Mouse (Mus musculus): ENCODE measurements at regions not wholly inside any gene's neighbourhood (a gene's known extent, or its start where the extent isn't known, plus 50 kb on each side); places are given as distances from the start of the nearest gene placed in this dataset.

GRCm38 (mm10) chr10:91546140-91546539, 365.0 kb upstream of the Tmpo start:
- Histone ChIP-seq H3K4me3 (ENCODE audit: low read depth, low read length) (no peak overlapping the region), H3K27me3 (ENCODE audit: control insufficient read depth, insufficient read depth, low read length, poor library complexity, severe bottlenecking) (no peaks in the 10 kb centered on the region), H3K9me3 (replicated peaks; ENCODE audit: control insufficient read depth, insufficient read depth, low read length, poor library complexity, severe bottlenecking) (no peaks in the 10 kb centered on the region), H3K9ac (ENCODE audit: low read depth, poor library complexity, severe bottlenecking) (no peak overlapping the region), H3K36me3 (ENCODE audit: control insufficient read depth, insufficient read depth, low read length, poor library complexity, severe bottlenecking) (no peaks in the 10 kb centered on the region), H3K4me1 (ENCODE audit: control insufficient read depth, insufficient read depth, low read length) (no peaks in the 10 kb centered on the region), H3K27ac (ENCODE audit: insufficient read depth, low read length) (no peak overlapping the region)
- TF ChIP-seq POLR2A (IDR thresholded peaks at IDR 0.05; ENCODE audit: insufficient read depth, low read length) (no peak), EP300 (IDR thresholded peaks at IDR 0.05; ENCODE audit: insufficient read depth, low read depth, low read length) (no peak), CTCF (IDR thresholded peaks at IDR 0.05; ENCODE audit: low read depth, low read length) (no peak)

GRCm38 (mm10) chr10:91545421-91545820, 364.3 kb upstream of the Tmpo start:
- Histone ChIP-seq H3K27ac (ENCODE audit: insufficient read depth, low read length) (no peak overlapping the region), H3K9ac (ENCODE audit: low read depth, poor library complexity, severe bottlenecking) (no peak overlapping the region), H3K4me1 (ENCODE audit: control insufficient read depth, insufficient read depth, low read length) (no peaks in the 10 kb centered on the region), H3K36me3 (ENCODE audit: control insufficient read depth, insufficient read depth, low read length, poor library complexity, severe bottlenecking) (no peaks in the 10 kb centered on the region), H3K27me3 (ENCODE audit: control insufficient read depth, insufficient read depth, low read length, poor library complexity, severe bottlenecking) (no peaks in the 10 kb centered on the region), H3K4me3 (ENCODE audit: low read depth, low read length) (no peak overlapping the region), H3K9me3 (replicated peaks; ENCODE audit: control insufficient read depth, insufficient read depth, low read length, poor library complexity, severe bottlenecking) (no peaks in the 10 kb centered on the region)
- TF ChIP-seq CTCF (IDR thresholded peaks at IDR 0.05; ENCODE audit: low read depth, low read length) (no peak), EP300 (IDR thresholded peaks at IDR 0.05; ENCODE audit: insufficient read depth, low read depth, low read length) (no peak), POLR2A (IDR thresholded peaks at IDR 0.05; ENCODE audit: insufficient read depth, low read length) (no peak)

DNA sequence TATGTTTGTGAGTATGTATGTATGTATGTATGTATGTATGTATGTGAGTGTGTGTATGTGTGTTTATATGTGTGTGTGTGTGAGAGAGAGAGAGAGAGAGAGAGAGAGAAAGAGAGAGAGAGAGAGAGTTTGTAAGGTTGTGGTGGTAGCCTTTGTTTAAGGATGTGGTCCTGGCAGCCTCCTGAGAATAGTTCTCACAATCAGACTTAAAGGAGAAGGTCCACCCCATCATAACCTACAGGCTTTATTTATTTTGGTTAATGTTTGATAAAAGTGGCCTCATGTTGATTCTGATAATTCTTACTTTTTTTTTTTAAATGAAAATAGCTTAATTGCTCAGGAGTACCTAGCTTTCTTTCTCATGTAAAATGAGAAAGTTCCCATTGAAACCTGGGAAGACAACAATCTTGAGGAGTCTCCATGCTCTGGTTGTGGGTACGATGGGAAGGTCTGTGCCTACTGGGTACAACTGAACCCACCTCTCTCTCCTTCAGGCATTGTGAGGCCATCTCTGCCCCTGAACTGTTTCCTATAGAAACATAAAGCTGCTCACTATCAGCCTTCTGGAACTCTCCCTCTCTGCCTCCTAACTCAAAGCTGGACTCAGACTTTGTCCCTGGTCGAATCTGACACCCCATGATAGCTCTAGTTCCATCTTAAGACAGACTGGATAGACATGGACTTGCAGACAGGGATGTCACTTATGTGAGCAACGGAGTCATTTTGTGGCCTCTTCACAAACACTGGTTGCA, 362.2 kb upstream of the Tmpo start:
- no peak for TF ChIP-seq CTCF (IDR thresholded peaks at IDR 0.05; ENCODE audit: low read depth, low read length)
- TF ChIP-seq POLR2A (IDR thresholded peaks at IDR 0.05; ENCODE audit: insufficient read depth, low read length), result no peak
- TF ChIP-seq EP300 (IDR thresholded peaks at IDR 0.05; ENCODE audit: insufficient read depth, low read depth, low read length), result no peak
- Histone ChIP-seq H3K36me3 (ENCODE audit: control insufficient read depth, insufficient read depth, low read length, poor library complexity, severe bottlenecking) (no peaks in the 10 kb centered on the region), H3K9ac (ENCODE audit: low read depth, poor library complexity, severe bottlenecking) (no peak overlapping the region), H3K4me1 (ENCODE audit: control insufficient read depth, insufficient read depth, low read length) (no peaks in the 10 kb centered on the region), H3K27me3 (ENCODE audit: control insufficient read depth, insufficient read depth, low read length, poor library complexity, severe bottlenecking) (no peaks in the 10 kb centered on the region), H3K27ac (ENCODE audit: insufficient read depth, low read length) (no peak overlapping the region), H3K9me3 (replicated peaks; ENCODE audit: control insufficient read depth, insufficient read depth, low read length, poor library complexity, severe bottlenecking) (no peaks in the 10 kb centered on the region), H3K4me3 (ENCODE audit: low read depth, low read length) (no peak overlapping the region)

DNA sequence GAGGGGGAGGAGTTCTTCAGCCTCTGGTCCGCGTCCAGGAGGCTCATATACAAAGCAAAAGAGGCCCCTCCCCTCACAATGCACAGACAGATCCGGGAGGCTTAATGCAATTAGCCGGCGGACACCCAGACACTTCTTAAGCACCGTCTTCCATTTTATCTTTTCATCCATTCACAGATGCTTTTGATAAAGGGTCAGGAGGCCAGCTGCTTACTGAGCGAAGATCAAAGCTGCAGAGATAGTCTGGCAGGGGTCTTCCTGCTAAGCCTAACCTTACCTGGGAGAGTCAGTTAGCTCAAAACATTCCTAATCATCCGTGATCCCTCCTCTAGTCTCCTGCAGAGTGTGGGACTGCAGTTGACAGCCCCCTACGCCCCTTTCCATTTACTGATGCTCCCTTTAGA, 361.1 kb upstream of the Tmpo start:
- H3K4me3 ChIP-seq (ENCODE audit: low read depth, low read length), result no peak overlapping the region
- no peak for TF ChIP-seq POLR2A (IDR thresholded peaks at IDR 0.05; ENCODE audit: insufficient read depth, low read length)
- no peak for TF ChIP-seq CTCF (IDR thresholded peaks at IDR 0.05; ENCODE audit: low read depth, low read length)
- no peak for TF ChIP-seq EP300 (IDR thresholded peaks at IDR 0.05; ENCODE audit: insufficient read depth, low read depth, low read length)
- no peaks in the 10 kb centered on the region for H3K9me3 ChIP-seq (replicated peaks; ENCODE audit: control insufficient read depth, insufficient read depth, low read length, poor library complexity, severe bottlenecking)
- H3K36me3 ChIP-seq (ENCODE audit: control insufficient read depth, insufficient read depth, low read length, poor library complexity, severe bottlenecking), result no peaks in the 10 kb centered on the region
- no peak overlapping the region for H3K9ac ChIP-seq (ENCODE audit: low read depth, poor library complexity, severe bottlenecking)
- no peaks in the 10 kb centered on the region for H3K4me1 ChIP-seq (ENCODE audit: control insufficient read depth, insufficient read depth, low read length)
- no peaks in the 10 kb centered on the region for H3K27me3 ChIP-seq (ENCODE audit: control insufficient read depth, insufficient read depth, low read length, poor library complexity, severe bottlenecking)
- H3K27ac ChIP-seq (ENCODE audit: insufficient read depth, low read length), result no peak overlapping the region

- TF ChIP-seq CTCF (IDR thresholded peaks at IDR 0.05; ENCODE audit: low read depth, low read length) (no peak), POLR2A (IDR thresholded peaks at IDR 0.05; ENCODE audit: insufficient read depth, low read length) (no peak), EP300 (IDR thresholded peaks at IDR 0.05; ENCODE audit: insufficient read depth, low read depth, low read length) (no peak)
- Histone ChIP-seq H3K9me3 (replicated peaks; ENCODE audit: control insufficient read depth, insufficient read depth, low read length, poor library complexity, severe bottlenecking) (no peaks in the 10 kb centered on the region), H3K9ac (ENCODE audit: low read depth, poor library complexity, severe bottlenecking) (no peak overlapping the region), H3K36me3 (ENCODE audit: control insufficient read depth, insufficient read depth, low read length, poor library complexity, severe bottlenecking) (no peaks in the 10 kb centered on the region), H3K4me3 (ENCODE audit: low read depth, low read length) (no peak overlapping the region), H3K27ac (ENCODE audit: insufficient read depth, low read length) (no peak overlapping the region), H3K4me1 (ENCODE audit: control insufficient read depth, insufficient read depth, low read length) (no peaks in the 10 kb centered on the region), H3K27me3 (ENCODE audit: control insufficient read depth, insufficient read depth, low read length, poor library complexity, severe bottlenecking) (no peaks in the 10 kb centered on the region)
These were observed 356.1 kb upstream of the Tmpo start for GRCm38 (mm10) chr10:91537241-91537640.

GRCm38 (mm10) chr10:91535392-91535791, 354.3 kb upstream of the Tmpo start:
- H3K9me3 ChIP-seq (replicated peaks; ENCODE audit: control insufficient read depth, insufficient read depth, low read length, poor library complexity, severe bottlenecking), result no peaks in the 10 kb centered on the region
- no peaks in the 10 kb centered on the region for H3K36me3 ChIP-seq (ENCODE audit: control insufficient read depth, insufficient read depth, low read length, poor library complexity, severe bottlenecking)
- H3K27me3 ChIP-seq (ENCODE audit: control insufficient read depth, insufficient read depth, low read length, poor library complexity, severe bottlenecking), result no peaks in the 10 kb centered on the region
- H3K9ac ChIP-seq (ENCODE audit: low read depth, poor library complexity, severe bottlenecking), result no peak overlapping the region
- no peaks in the 10 kb centered on the region for H3K4me1 ChIP-seq (ENCODE audit: control insufficient read depth, insufficient read depth, low read length)
- TF ChIP-seq EP300 (IDR thresholded peaks at IDR 0.05; ENCODE audit: insufficient read depth, low read depth, low read length) (no peak), POLR2A (IDR thresholded peaks at IDR 0.05; ENCODE audit: insufficient read depth, low read length) (no peak), CTCF (IDR thresholded peaks at IDR 0.05; ENCODE audit: low read depth, low read length) (no peak)
- no peak overlapping the region for H3K27ac ChIP-seq (ENCODE audit: insufficient read depth, low read length)
- H3K4me3 ChIP-seq (ENCODE audit: low read depth, low read length), result no peak overlapping the region

Data from ES-Bruce4 (cell line).